Mouse (Mus musculus) hindlimb bud, embryonic 11.5 days (tissue): ENCODE results near the gene Fam124b.

Experiments used
- DNase-seq: peaks from one replicate; pipeline ENCODE4 v3.0.0-alpha.2; 2012; ENCODE audit warnings: low read depth, low spot score; ENCODE audit errors: extremely low spot score

Gene Fam124b

DNA sequence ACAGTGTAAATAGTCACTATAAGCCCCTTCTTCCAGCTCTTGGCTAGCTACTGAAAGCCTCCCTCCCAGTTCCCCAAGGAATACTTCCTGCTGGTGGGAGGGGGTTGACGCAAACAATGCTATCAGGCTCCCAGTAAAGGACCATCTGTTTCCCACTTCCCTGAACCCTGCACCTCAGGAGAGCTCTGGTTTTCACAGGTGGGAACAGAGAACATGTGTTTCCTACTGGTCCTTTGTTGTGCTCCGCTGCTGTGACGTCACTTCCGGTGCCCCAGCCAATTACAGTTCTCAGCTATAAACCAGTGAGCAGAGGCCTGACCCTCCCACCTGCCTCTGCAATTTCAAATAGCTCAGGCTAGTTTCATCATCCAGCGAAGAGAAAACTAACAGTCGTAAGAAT, at the start of gene Fam124b:
TSS of gene Fam124b (minus strand) at position 206 of the 400 bp plus-strand sequence.
- DNase-seq: no peak

DNA sequence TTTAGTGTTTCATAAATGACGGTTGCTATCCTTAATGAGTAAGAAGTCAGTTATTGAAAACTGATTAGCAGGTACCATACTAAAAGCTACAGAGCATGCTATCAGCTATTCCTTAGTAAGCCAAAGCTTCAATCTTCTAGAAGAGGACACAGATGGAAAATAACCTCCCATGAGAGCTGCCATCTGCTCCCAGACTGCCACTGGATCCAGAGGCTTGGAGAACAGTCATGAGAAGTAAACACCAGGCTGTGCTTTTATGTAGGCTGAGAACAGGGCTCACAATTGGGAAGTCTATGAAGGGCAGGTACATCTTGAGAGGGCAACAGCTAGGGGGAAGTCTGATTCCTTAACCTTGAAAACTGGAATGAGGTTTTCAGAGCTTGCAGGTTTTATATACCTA, 42.2 kb upstream of the Fam124b start:
- DNase-seq: no peak

DNA sequence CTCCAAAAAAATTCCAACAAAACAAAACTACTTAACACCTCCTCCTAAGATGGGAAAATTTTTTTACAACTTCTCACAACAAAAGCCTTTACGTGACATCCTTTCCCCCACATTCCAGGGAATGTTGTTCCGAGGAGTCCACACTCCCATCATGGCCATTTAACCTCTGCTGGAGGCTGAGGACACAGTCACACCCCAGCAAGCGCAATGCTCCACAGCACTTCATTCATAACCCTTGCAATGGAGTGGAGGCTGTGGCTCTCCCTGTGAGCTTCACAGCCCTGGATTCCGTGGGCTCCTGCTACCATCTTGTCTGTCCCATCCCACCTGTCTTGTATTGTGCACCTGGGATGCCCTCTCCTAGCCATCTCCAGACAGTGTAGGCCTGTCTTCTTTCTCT, 40.4 kb upstream of the Fam124b start:
- no peak for DNase-seq

DNA sequence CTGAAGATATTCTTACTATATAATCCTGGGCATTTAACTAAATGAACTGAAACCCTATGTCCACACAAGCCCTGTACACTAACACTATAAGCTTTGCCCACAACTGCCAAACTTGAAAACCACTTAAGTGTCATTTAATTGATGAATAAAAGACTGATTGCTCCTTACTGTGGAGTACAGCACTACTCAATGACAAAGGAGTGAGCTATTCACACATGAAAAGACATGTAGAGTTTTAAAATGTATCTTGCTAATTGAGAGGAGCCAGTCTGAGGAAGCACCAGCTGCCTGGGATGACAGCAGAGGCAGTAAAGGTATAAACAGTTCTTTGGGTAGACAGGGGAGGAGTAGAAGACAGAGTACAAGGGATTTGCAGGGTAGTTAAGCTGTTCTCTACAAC, 35.0 kb upstream of the Fam124b start:
- DNase-seq: no peak

DNA sequence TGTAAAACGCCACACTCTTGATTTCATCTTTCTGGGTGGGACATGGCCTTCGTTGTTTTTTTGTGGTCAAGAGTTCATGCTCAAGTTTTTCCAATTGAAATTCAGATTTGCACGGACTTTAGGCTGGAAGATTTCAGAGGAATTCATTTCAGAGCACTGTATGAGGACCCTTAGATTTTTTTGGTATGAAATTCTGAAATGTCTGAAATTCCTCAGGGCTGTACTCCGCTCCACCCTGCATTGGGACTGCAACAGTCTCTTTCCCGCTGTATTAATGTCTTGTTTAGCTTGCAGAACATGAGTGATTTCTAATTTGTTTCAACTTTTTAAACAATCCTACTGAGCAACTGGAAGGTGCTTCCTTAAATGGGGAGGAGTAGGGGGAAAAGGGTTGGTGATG, 32.0 kb upstream of the Fam124b start:
- DNase-seq: no peak

DNA sequence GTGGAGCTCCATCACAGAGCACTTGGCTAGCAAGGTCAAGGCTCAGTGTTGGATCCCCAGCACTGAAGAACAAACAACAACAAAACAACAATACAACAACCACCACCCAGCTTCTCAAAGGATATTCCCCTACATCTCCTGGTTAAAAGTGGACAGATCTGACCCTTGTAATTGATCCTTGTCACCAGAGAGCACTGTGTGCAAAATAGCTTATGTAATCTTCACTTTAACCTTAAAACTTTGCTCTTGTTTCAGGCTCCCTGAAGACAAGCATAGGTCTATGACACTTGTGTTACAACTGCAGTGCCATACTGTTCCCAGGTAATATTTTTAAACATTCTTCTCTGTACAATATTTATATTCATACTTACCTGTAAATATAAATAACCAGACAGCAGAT, 28.9 kb upstream of the Fam124b start:
- no peak for DNase-seq

DNA sequence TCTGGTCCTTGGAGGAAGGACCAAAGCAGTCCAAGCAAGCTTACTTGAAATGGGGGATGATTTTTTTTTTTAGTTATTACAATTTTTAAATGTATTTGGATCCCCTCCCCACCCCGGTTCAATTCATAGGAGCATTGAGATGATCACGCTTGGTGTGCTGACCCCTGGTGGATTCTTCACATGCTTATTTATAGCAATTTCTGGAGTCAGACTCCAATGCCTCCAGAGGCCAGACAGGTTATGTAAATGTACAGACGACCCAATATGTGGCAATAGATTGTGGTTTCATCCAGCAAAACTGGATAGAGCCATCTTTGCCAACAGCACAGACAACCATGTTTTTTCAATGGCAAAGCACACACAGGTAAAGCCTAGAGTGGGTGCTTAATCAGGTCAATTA, 25.9 kb upstream of the Fam124b start:
- no peak for DNase-seq

DNA sequence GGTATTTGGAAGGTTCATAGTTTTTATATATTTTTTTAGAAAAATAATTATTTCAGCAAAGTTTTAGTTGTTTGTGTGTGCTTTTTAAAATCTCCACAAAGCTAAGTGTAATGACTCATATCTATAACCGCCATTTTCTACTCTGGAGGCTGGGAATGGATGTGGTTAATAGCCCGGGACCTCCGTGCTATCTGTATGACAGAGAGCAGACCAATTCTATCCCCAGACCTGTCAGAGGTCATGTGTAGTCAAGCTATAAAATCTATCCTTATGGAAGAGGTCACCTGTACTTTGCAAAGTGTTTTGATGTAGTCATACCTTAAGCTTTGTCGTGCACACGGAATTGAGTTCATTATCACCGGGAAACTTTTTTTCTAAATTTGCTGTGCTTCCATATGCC, 23.3 kb upstream of the Fam124b start:
- DNase-seq: no peak

DNA sequence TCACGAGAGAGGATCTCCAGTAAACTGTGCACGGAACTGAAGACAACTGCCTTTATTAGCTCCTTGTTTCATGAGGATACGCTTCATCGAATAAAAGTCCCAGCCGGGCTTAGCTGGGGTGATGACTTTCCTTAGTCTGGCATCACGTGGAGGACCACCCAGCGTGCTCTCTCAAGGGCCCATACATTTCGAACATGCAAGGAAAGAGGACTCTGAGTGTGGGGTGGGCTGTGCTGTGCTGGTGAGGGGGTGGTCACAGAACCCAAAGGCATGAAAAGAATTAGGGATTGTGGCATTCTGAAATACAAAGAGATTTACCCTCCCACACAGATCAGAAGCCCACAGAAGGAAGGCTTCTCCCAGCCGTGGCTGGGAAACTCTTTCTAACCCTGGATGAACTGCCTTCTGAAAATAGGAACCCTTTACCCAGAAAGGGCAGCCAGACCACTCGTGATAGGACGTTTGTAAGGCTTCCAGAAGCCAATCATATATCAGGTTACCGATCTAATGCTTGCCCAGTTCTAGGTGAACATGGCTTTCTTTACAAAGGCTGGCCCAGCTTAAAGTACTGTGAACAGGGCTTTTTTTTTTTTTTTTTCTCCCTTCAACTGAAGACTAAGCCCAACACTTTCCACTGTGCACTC, 21.9 kb upstream of the Fam124b start:
- DNase-seq: no peak

DNA sequence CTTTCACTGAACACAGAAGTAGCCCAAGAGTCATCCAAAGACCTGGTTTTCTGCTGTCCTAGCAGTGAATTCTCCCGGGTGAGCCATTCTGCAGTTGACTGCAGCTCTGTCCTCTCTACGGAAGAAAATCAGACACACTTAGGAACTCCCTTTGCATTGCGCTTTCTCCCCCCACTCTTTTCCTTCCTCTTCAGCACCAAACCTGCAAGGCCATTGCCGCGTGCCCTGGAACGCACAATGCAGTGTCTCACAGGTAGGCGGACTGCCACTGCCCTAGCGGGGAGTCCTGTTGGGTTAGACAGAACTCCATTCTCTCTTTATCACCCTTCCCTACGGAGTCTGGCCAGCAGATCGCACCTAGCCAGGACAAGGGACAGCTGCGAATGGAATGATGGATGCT, 21.2 kb upstream of the Fam124b start:
- DNase-seq: no peak

DNA sequence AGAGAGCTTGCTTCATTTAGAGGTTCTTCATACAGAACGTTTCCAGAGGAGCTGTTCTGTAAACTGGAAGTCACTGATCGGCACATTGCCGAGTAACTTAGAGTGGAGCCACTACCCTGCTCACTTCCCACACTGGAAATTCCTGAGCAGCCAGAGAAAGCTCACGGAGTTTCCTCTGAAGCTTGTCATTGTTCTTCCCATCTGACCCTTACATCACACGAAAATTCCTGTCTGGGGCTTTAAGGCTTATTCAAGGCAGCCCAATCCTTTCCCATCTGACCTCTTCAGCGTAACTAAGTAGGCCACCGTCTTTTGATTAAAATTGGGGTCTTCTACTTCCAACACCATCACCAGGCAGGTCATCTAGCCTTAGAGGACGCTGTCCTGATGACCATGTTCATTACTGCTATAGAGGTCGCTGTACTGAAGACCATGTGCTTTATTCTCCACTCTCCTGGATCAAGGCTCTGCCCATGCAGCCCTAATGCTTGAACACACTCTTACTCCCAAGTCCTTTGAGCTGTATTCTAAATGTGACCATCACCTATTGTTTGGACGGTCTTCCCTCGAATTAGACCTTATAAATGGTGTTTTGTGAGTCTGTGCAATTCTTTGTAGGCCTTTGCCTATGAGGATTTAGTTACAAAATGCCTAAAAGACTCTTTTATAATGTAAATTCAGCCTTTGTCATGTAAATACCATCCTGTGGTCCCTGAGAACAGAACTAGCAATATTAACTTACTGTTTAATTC, 18.9 kb upstream of the Fam124b start:
- DNase-seq: no peak

DNA sequence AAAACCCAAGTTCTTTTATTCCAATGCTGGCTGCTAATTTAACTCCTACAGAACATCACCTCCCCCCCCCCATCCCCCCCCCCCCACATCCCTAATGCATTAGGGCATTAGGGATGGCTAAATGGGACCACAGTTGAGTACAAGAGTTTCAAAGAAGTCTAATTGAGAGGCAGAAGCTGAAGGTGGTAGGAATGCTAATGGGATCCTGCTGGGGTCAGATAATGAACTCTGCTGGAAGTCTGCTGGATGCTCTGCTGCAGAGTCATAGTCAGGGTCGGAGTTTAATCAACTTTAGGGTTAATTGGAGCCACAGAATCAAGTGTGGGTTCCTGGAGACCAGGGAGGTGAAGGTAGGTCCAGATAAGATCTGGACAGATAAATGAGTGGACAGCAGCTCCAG, 17.9 kb upstream of the Fam124b start:
- DNase-seq: no peak

DNA sequence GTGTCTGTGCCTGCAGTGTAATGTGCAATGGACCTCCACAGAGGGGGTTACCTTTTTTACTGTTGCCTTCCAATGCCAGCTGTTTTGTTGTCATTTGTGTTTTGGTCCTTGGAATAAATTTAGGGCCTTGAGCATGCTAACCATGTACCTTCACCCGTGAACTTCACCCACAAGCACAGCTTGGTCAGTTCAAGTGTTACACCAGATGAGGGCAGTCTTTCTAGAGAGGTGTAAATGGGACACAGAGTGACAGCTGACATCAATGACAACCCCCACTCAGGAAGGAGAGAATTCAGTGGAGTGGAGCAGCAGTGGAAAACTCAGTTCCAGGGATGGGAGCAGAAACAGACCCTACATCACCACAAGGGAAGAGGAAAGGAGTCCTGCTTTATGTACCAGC, 12.3 kb upstream of the Fam124b start:
- no peak for DNase-seq

DNA sequence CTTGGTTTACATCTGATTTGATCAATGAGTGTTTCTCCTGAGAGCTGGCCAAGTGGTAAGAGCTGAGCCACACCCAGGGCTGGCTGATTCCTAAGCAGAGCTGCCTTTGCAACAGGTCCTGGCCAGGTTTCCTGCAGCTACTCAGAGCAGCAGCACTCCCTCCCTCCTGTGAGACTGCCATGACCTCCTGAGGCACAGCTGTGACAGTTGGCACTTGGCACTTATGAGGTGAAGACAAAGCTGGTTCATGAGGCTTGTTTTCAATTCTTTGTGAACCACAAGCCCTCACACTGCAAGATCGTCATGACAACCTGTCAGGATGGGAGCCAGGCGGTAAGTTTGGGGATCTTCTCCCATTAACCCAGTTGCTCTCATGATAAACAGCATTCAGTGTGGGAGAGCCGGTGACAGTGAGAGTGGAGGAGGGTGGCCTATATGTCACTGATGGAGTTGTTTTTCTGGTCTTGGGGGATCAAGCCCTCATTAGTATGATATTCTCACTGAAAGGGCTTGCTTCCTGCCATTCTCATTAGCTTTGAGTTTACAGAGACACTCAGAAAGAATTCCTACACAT, 6.7 kb upstream of the Fam124b start:
- DNase-seq: no peak

DNA sequence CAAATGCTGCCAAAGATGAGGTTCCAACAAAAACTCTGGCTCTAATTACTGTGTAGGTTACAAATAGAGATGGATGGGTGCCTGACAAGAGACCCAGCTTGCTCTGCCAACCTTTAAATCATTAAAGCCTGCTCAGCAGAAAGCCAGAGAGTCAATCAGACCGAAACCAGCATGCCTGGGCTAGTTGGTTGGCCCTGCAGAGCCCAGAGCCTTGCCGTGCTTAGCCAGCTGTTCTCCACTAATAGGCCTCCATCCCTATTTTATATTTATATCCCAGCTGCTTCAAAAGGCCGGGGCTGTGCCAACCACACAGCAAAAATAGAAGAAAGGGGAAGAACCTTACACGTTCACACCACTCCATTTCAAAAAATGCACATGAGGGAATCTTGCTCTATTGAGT, 2.9 kb upstream of the Fam124b start:
- DNase-seq: no peak

DNA sequence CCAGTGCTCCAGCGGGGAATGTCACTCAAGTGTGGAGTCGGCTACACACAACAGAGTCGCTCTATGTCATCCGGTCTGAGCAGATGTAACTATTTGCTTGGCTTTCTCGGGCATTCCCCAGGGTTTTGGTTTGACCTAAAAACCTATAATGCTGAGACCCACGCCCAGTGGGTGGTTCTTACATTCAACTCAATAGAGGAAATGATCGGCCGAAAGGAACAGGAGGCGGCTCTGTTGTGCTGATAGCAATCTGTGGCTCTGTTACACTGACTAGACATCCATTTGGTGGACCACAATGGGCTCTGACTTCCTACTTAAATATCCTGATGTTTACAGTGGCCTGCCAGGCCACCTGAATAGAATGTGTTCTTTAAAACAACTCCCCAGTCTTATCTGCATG, 4.4 kb downstream of the Fam124b start:
- DNase-seq: no peak

DNA sequence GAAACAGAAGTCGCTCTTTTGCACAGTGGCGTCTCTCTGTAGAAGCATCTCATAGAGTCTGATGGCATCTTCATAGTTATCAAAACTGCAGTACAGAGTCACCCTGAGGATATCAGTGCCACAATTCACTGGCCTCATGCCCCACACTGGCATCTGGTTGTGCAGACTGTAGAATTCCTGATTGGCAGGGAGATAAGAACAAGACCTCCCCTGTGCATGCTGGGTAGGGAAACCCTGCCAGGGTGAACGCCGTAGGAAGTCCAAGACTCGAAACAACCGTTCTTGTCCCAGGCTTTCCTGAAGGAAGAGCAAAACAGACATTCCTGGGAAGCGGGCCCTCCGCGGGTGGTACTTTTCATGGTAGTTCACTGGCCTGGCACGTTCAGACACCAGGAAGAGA, 5.1 kb downstream of the Fam124b start:
- DNase-seq: no peak

DNA sequence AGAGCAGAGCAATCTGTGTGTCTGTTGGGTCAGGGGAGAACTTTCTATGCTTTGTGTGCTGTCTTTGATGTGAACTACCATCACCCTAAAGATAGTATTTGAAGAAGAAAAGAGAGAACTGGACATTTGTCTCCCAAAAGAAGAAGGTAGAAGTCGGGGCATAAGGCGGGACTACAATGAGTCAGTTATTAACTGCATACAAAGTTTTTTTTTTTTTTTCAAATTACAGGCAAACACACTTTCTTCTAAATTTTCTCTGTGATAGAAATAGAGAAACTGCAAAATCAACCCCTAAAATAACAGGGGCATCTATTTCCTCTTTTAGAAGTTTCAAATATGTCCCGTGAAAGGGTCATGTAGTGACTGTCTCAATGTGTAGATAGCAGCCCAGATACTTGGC, 16.0 kb downstream of the Fam124b start:
- no peak for DNase-seq

DNA sequence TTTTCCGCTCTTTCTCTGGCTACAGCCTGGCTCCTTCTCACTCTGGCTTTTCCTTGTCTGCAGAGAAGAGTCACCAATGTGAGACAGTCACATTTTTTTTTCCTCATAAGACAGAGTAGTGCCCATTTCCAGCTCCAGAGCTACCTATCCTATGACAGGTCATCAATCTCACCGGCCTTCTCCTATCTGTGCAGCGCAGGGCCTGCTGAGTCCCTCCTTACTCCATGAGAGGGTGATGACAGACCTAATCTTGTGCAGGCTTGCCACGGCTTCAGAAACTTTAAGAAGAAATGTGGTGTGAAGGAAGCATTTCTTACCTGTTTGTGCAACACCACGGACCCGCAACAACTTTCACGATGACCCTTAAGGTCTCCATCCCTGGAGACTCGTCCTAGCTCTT, 25.4 kb downstream of the Fam124b start:
- DNase-seq: no peak

DNA sequence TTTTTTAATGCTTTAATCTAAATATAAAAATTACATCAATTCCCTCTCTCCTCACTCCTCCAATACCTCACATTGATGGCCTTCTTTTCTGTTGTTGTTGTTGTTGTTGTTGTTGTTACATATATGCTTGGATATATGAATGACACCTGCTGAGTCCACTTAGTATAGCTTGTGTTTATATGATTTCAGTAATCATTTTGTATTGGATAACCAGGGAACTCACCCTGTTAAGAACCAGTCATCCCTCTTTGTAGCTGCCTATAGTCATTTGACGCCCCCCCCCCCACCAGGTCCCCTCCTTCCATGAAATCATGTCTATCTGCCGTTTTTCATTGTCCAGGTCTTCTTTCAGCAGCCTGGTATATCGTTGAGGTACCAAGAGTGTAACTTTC, 36.9 kb downstream of the Fam124b start:
- no peak for DNase-seq

DNA sequence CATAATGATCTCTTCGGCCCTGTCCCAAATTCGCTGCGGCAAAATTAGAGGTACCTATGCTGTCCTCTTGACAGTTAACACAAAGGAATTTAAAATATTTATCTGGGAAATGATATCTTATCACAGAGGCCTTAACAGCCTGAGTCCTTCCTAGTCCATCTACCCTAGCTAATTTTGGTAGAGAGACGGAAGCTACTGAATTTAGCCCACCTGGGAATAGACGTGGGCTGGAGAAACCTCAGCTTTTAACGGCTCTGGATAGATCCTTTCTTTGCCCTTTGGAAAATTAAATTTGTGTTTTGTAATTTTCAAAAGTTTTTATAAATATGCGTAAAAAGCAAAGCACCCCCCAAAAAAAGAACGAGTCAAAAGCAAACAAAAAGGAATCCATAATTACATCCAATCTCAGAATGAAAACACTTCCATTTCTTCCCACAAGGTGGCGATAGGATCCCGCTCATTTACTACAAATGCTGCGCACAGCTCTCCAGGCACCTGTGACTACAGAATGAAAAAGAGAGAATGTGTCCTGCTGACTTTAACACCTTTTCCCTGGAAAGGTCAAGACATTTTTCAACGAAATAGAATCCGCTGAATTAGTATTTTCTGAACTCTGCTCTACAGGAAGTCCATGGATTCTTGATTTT, 37.4 kb downstream of the Fam124b start:
- peak; percentile 60 for DNase-seq

DNA sequence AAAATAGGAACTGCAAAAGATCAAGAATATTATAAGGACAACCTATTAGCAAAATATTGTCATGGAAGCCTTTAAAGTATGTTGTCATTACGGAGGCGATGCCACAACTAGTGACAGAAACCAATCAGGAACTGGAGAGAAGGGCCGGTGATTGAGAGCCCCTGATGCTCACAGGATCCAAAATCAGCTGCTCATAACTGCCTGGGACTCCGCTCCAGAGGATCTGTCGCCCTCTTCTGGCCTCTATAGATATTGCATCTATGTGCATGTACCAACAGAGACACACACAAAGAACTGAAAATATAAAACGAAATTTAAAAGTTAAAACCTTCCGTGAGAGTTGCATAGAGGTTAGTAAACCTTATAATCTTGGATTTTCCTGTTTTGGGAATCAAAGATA, 38.1 kb downstream of the Fam124b start:
- DNase-seq: peak; percentile 33
